Mouse (Mus musculus) hindbrain, postnatal 0 days (tissue): ENCODE measurements around the gene Glp1r. TPM values are rescaled to one million over a fixed set of nuclear protein-coding genes. Genes with fewer than 3 reads are reported as not detected.

ENCODE experiments used
- ATAC-seq: fragments of 200-750 bp; cut with Nextera tagmentation; 2 replicates; pipeline ENCODE4 v1.8.0; 2017; ENCODE audit warnings: mild to moderate bottlenecking, moderate TSS enrichment, moderate library complexity
- DNase-seq: peaks from one replicate; pipeline ENCODE4 v3.0.0-alpha.2; 2015; ENCODE audit warnings: low spot score
- H3K27ac ChIP-seq: fragments of 300-500 bp; sonication (generic); 2 replicates; pipeline ENCODE4 v1.5.1; 2014; ENCODE audit warnings: mild to moderate bottlenecking
- H3K27me3 ChIP-seq: fragments of 300-500 bp; sonication (generic); 2 replicates; pipeline ENCODE4 v1.6.1; 2014; ENCODE audit warnings: low read length, mixed read lengths; ENCODE audit not compliant: insufficient read depth
- H3K36me3 ChIP-seq: fragments of 300-500 bp; sonication (generic); 2 replicates; pipeline ENCODE4 v1.6.1; 2014; ENCODE audit warnings: low read length, mixed read lengths; ENCODE audit not compliant: insufficient read depth
- H3K4me1 ChIP-seq: fragments of 300-500 bp; sonication (generic); 2 replicates; pipeline ENCODE4 v1.6.1; 2014; ENCODE audit warnings: antibody characterized with exemption, low read length, mixed read lengths; ENCODE audit not compliant: insufficient read depth
- H3K4me2 ChIP-seq: fragments of 300-500 bp; sonication (generic); 2 replicates; pipeline ENCODE4 v1.6.1; 2014; ENCODE audit warnings: low read depth, mild to moderate bottlenecking, low read length, moderate library complexity, mixed read lengths
- H3K4me3 ChIP-seq: fragments of 300-500 bp; sonication (generic); 2 replicates; pipeline ENCODE4 v1.5.1; 2014; ENCODE audit warnings: low read length
- H3K9ac ChIP-seq: fragments of 300-500 bp; sonication (generic); replicated peaks from 2 replicates; pipeline ENCODE4 v1.6.1; 2014; ENCODE audit warnings: mild to moderate bottlenecking, low read length, moderate library complexity, mixed read lengths
- H3K9me3 ChIP-seq: fragments of 300-500 bp; sonication (generic); 2 replicates; pipeline ENCODE4 v1.6.1; 2016; ENCODE audit warnings: low read length, mixed read lengths
- CTCF ChIP-seq: IDR thresholded peaks from 2 replicates; pipeline ENCODE4 v1.5.1; 2016; ENCODE audit warnings: antibody characterized with exemption, control low read depth, low read depth
- WGBS: fragments of 180-500 bp; shearing (Covaris S2); extraction: QIAGEN DNeasy Blood & Tissue Kit; methylation state at CpG from one replicate; pipeline ENCODE4 v1.1.7; 2014; 5-methylcytosine and 5-hydroxymethylcytosine counted together
- polyA plus RNA-seq: library from polyadenylated mRNA; unstranded; fragments of >200 nt; fragmentation: Nextera tagmentation; extraction: Ambion mirVana; gene quantifications from 2 replicates; pipeline ENCODE4 v1.2.1, GENCODE M21; 2015
- total RNA-seq: library from RNA; depleted of rRNA; stranded (reverse); fragments of >200 nt; gene quantifications from 2 replicates; pipeline ENCODE4 v1.2.3, GENCODE M21; 2014

Glp1r gene
- total and polyA plus RNA-seq, 2 experiments from 2014 or later = 0.83 to 2.8 TPM

- Histone ChIP-seq H3K9ac (no peak overlapping the region), H3K27me3 (no peaks in the 10 kb centered on the region), H3K27ac (no peak overlapping the region), H3K4me3 (no peak overlapping the region), H3K4me2 (no peak overlapping the region), H3K36me3 (no peaks in the 10 kb centered on the region), H3K9me3 (no peaks in the 10 kb centered on the region), H3K4me1 (0 out of 2 replicates have a peak, but pooled peaks cover 3% of the 10 kb centered on the region)
- WGBS = 44% methylated on average over 9 of the region's 9 CpGs
- ATAC-seq (no peak), DNase-seq (peak; percentile 29)
- no peak for TF ChIP-seq CTCF
Observed at GRCm38 (mm10) chr17:30866966-30867365, 34.7 kb upstream of the Glp1r start.

GRCm38 (mm10) chr17:30871040-30871439 is 30.6 kb upstream of the Glp1r start:
- H3K9me3 ChIP-seq = no peaks in the 10 kb centered on the region
- no peak for ATAC-seq
- TF ChIP-seq CTCF = no peak
- DNase-seq = peak; percentile 14
- no peak overlapping the region for H3K27ac ChIP-seq
- H3K4me3 ChIP-seq = no peak overlapping the region
- 32% methylated on average over 10 of the region's 10 CpGs for WGBS
- no peak overlapping the region for H3K4me2 ChIP-seq
- no peaks in the 10 kb centered on the region for H3K36me3 ChIP-seq
- no peaks in the 10 kb centered on the region for H3K27me3 ChIP-seq
- 0 out of 2 replicates have a peak, but pooled peaks cover 3% of the 10 kb centered on the region for H3K4me1 ChIP-seq
- H3K9ac ChIP-seq = no peak overlapping the region

GRCm38 (mm10) chr17:30874276-30874675 is 27.3 kb upstream of the Glp1r start:
- Histone ChIP-seq H3K4me3 (no peak overlapping the region), H3K4me2 (no peak overlapping the region), H3K9me3 (no peaks in the 10 kb centered on the region), H3K9ac (no peak overlapping the region), H3K36me3 (no peaks in the 10 kb centered on the region), H3K27me3 (no peaks in the 10 kb centered on the region), H3K27ac (no peak overlapping the region), H3K4me1 (no peaks in the 10 kb centered on the region)
- ATAC-seq = no peak
- DNase-seq = no peak
- WGBS = 65% methylated on average over 15 of the region's 15 CpGs
- TF ChIP-seq CTCF = peak; percentile 41

- WGBS = 70% methylated on average over 7 of the region's 7 CpGs
Observed at GRCm38 (mm10) chr17:30877456-30877855, 24.2 kb upstream of the Glp1r start.

GRCm38 (mm10) chr17:30878626-30879025 is 23.0 kb upstream of the Glp1r start:
- Histone ChIP-seq H3K27ac (no peak overlapping the region), H3K27me3 (no peaks in the 10 kb centered on the region), H3K4me3 (no peak overlapping the region), H3K9me3 (no peaks in the 10 kb centered on the region), H3K36me3 (no peaks in the 10 kb centered on the region), H3K9ac (no peak overlapping the region), H3K4me2 (no peak overlapping the region), H3K4me1 (0 out of 2 replicates have a peak, but pooled peaks cover 4% of the 10 kb centered on the region)
- no peak for TF ChIP-seq CTCF
- WGBS = 26% methylated on average over 6 of the region's 6 CpGs
- DNase-seq (no peak), ATAC-seq (no peak)

More at GRCm38 (mm10) chr17:30877456-30877855, 24.2 kb upstream of the Glp1r start:
- Histone ChIP-seq H3K9me3 (no peaks in the 10 kb centered on the region), H3K27me3 (no peaks in the 10 kb centered on the region), H3K4me1 (no peaks in the 10 kb centered on the region), H3K36me3 (no peaks in the 10 kb centered on the region), H3K27ac (no peak overlapping the region), H3K9ac (no peak overlapping the region), H3K4me3 (no peak overlapping the region), H3K4me2 (no peak overlapping the region)
- no peak for ATAC-seq
- DNase-seq = no peak
- TF ChIP-seq CTCF = no peak

- WGBS = 84% methylated on average over 3 of the region's 3 CpGs
- H3K36me3 ChIP-seq = no peaks in the 10 kb centered on the region
- TF ChIP-seq CTCF = no peak
- no peak overlapping the region for H3K27ac ChIP-seq
- H3K4me1 ChIP-seq = 0 out of 2 replicates have a peak, but pooled peaks cover 4% of the 10 kb centered on the region
- ATAC-seq (no peak), DNase-seq (no peak)
- H3K9ac ChIP-seq = no peak overlapping the region
- no peaks in the 10 kb centered on the region for H3K9me3 ChIP-seq
- H3K4me3 ChIP-seq = no peak overlapping the region
- no peak overlapping the region for H3K4me2 ChIP-seq
- H3K27me3 ChIP-seq = no peaks in the 10 kb centered on the region
Observed at GRCm38 (mm10) chr17:30880391-30880790, 21.2 kb upstream of the Glp1r start.

- no peaks in the 10 kb centered on the region for H3K27me3 ChIP-seq
- H3K4me1 ChIP-seq = 0 out of 2 replicates have a peak, but pooled peaks cover 4% of the 10 kb centered on the region
- no peak for DNase-seq
- H3K9me3 ChIP-seq = no peaks in the 10 kb centered on the region
- no peak overlapping the region for H3K4me2 ChIP-seq
- no peak for TF ChIP-seq CTCF
- ATAC-seq = no peak
- no peak overlapping the region for H3K4me3 ChIP-seq
- no peak overlapping the region for H3K9ac ChIP-seq
- H3K36me3 ChIP-seq = no peaks in the 10 kb centered on the region
- WGBS = 50% methylated on average over 2 of the region's 2 CpGs
- H3K27ac ChIP-seq = no peak overlapping the region
Observed at GRCm38 (mm10) chr17:30881001-30881400, 20.6 kb upstream of the Glp1r start.
